Mouse (Mus musculus): Measurements from ENCODE around the gene 1700001C02Rik. TPM values are rescaled to one million over a fixed set of nuclear protein-coding genes. Genes with fewer than 3 reads are reported as not detected.

1700001C02Rik gene
- total RNA-seq, 2 experiments from 2014 or later = not detected

- DNase-seq (ENCODE audit: low spot score in 2 of 2) = no peak
These were observed 27.9 kb downstream of the 1700001C02Rik start for GRCm38 (mm10) chr5:30493723-30494122.

DNA sequence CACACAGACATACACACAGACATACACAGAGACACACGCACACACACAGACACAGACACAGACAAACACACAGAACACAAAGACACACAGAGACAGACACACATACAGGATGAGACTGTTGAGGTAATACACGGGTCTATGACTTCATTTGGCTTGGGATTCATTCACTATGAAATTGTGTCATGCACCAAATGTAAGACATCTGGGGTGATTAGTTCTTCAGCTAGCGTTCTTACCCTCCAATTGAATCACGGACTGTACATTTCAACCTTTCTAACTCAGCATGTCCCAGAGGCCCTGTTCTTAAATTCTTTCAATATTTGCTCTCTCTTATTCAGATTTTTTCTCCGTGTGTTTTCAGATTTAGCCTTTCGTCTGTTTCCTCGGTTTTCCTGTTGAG, 28.8 kb downstream of the 1700001C02Rik start:
- DNase-seq (ENCODE audit: low spot score in 2 of 2) = no peak

DNA sequence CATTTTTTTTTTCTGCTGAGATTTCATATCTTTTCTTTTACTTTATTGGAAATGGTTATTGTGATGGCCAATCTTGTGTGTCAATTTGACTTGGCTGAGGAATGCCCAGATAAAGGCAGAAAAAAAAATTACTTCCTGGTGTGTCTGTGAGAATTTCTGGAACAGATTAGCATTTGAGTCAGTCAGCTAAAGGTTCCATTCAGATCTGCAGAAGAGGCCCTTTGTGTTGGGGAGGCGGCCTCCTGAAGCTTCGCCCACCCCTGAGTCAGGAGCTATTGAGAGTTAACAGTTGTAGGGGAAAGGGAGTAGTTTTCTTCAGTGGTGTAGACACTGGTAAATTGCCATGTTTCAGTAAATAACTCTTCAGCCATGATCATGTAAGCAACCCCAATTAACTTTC, 29.4 kb downstream of the 1700001C02Rik start:
- no peak for DNase-seq (ENCODE audit: low spot score in 2 of 2)

DNA sequence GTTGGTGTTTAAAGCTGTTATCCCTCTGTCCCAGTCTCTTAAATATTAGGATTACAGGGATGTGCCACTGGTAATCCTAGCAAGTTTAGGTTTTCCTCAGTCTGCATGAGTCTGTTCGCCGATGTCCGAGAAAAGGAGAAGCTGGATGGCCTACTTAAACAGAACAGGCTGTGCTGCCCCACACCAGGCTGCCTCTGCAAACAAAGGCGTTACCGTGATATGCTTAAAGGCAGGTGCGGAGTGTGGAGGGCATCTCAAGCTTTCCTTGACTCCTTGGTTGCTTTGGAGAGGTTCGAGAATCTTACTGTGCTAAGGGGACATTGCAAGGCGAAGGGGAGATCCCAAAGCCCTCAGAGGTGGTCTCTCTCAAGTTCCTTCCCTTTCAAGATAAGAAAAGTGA, 31.0 kb downstream of the 1700001C02Rik start:
- DNase-seq (ENCODE audit: low spot score in 2 of 2) = no peak

DNA sequence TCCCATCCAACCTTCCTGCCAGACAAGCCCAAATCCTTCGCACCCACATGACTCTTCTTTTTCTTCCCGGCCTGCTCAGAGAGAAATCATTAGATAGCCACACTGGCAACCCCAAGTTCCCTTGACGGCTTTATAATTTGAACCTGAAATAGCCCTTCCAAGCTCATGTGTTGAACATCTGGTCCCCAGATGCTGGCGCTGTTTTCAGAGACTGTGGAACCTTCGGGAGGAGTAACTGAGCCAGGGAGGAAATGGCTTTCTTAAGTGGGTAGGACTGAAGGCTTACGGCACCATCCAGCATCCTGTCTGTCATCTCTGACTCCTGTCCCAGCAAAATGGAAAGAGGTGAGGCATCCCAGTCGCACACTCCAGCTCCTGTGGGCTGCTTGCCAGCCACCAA, 31.5 kb downstream of the 1700001C02Rik start:
- DNase-seq (ENCODE audit: low spot score in 2 of 2) = no peak

GRCm38 (mm10) chr5:30513111-30513510, 47.3 kb downstream of the 1700001C02Rik start:
- DNase-seq (ENCODE audit: low spot score in 2 of 2) = no peak

- DNase-seq (ENCODE audit: low spot score in 2 of 2) = peak; percentile 49 to 63
These were observed 50.5 kb downstream of the 1700001C02Rik start for GRCm38 (mm10) chr5:30516376-30516775.

- DNase-seq (ENCODE audit: low spot score in 2 of 2) = no peak
These were observed 52.3 kb downstream of the 1700001C02Rik start for GRCm38 (mm10) chr5:30518108-30518507.

- DNase-seq (ENCODE audit: low spot score in 2 of 2) = no peak
These were observed 52.7 kb downstream of the 1700001C02Rik start for GRCm38 (mm10) chr5:30518547-30518946.

DNA sequence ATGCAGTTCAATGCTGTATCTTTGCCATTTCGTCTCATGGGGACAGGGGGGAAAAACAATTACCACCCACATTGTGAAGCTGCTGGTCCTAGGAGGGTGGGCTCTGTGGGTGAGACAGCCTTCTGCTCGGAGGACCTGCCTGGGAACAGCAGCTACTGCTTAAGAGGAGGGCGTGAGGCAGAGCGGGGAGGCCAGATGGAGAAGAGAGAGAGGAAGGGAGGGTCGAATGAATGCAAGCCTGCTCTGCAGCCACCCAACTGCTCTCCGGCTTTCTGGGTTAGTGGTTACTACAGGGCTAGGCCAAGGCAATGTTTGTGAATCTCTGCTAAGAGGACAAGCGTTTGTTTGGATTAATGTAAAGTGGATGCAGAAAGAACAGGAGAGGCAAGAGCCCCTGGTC, 53.6 kb downstream of the 1700001C02Rik start:
- DNase-seq (ENCODE audit: low spot score in 2 of 2) = no peak

DNA sequence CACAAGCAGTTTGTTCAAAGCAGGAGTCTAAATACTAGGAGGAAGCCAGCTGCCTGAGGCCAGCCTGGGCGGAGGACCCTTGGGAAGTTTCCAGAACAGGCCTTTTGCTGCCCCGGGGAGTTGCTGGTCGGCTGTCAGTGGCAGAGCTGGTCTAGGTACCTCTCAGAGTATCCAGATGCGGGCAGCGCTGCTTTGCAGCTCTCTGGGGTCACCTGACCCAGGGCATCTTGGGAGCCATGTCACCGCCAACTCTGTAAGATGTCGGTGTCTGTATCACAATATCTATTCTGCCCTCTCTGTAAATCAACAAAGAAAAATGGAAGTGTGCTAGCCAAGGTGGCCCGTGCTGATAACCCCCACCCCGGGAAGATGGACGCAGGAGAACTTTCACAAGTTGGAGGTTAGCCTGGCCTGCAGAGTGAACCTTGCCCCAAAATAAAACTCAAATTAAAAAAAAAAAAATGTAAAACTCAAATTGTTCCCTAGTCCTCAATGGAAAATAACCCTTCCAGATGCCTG, 54.4 kb downstream of the 1700001C02Rik start:
- DNase-seq (ENCODE audit: low spot score in 2 of 2) = no peak

- DNase-seq (ENCODE audit: low spot score in 2 of 2) = no peak
These were observed 56.6 kb downstream of the 1700001C02Rik start for GRCm38 (mm10) chr5:30522406-30522805.

GRCm38 (mm10) chr5:30523131-30523530, 57.3 kb downstream of the 1700001C02Rik start:
- DNase-seq (ENCODE audit: low spot score in 2 of 2) = no peak

DNA sequence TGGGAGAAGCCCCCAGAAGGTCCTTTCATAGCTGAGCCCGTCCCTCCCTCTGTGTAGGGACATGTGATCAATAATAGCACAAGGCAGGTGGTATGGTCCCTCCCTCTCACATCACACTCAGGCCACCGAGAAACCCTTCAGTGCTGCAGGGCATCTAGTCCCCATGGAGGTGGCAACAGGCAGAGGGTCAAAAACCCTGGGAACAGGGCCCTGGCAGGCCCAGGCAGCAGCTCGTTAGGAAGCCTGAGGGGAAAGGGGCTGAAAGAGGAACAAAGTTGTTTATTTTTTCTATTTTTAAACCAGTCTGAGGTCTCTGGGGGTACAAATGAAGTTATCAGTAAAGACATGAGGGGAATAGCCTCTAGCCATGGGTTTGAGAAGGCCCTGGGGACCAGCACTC, 58.4 kb downstream of the 1700001C02Rik start:
- no peak for DNase-seq (ENCODE audit: low spot score in 2 of 2)

- DNase-seq (ENCODE audit: low spot score in 2 of 2) = peak in 1 of 2 experiments; percentile 17
These were observed 60.3 kb downstream of the 1700001C02Rik start for GRCm38 (mm10) chr5:30525920-30526836.

DNA sequence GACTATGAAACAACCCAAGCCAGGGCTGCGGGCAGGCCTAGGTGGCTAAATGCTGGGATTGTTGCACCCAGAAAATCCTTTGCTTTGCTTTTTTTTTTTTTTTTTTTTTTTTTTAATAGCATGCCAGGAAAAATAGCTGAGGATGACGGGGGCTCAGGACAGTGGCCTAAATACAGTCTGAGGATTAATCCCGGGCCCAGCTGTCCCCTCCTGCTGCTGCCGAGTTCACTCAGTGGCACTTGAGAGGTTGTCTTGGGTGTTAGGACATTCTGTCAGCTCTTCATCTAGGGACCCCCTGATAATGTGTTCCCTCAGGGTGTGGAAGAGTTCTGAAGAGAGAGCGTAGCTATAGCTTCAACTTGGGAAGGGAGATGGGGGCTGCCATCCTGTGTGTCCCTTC, 61.3 kb downstream of the 1700001C02Rik start:
- no peak for DNase-seq (ENCODE audit: low spot score in 2 of 2)

- DNase-seq (ENCODE audit: low spot score in 2 of 2) = no peak
These were observed 63.1 kb downstream of the 1700001C02Rik start for GRCm38 (mm10) chr5:30528906-30529305.

Other genes with a start within 250 kb of the 1700001C02Rik start
- 10 to 100 TPM; 48.4 to 49.5 TPM for gene Selenoi, start 233.5 kb upstream of the 1700001C02Rik start, total RNA-seq (2021)
- gene Drc1, start 184.7 kb upstream of the 1700001C02Rik start, total RNA-seq (2021) = 10 to 100 TPM; 11.6 to 13.6 TPM
- 10 to 100 TPM; 19.7 to 19.8 TPM for gene Otof, start 4.1 kb upstream of the 1700001C02Rik start, total RNA-seq (2021)
- not detected for gene Cib4, start 79.8 kb downstream of the 1700001C02Rik start, total RNA-seq (2021)
- 10 to 100 TPM; 22.6 to 24.2 TPM for gene Kcnk3, start 122.1 kb downstream of the 1700001C02Rik start, total RNA-seq (2021)
- 10 to 100 TPM; 39.6 to 41.6 TPM for gene Slc35f6, start 181.9 kb downstream of the 1700001C02Rik start, total RNA-seq (2021)
- 1 to 10 TPM; 2.8 to 5.3 TPM for gene Cenpa, start 200.7 kb downstream of the 1700001C02Rik start, total RNA-seq (2021)
- 10 to 100 TPM; 18.2 to 20.6 TPM for gene Dpysl5, start 245.5 kb downstream of the 1700001C02Rik start, total RNA-seq (2021)